Mouse (Mus musculus): Measurements from ENCODE around the gene Mmp21. TPM values are rescaled to one million over a fixed set of nuclear protein-coding genes. Genes with fewer than 3 reads are reported as not detected.
"Not testable (repeated sequence)": the region's sequence is repeated elsewhere in the genome, so short reads cannot be mapped to it uniquely, and the experiment has no call there.

The Mmp21 gene
- total RNA-seq (2021) = under 1 TPM in 1 of 2 experiments, not detected in 1; 0.14 TPM
- long read RNA-seq = 0 reads

DNA sequence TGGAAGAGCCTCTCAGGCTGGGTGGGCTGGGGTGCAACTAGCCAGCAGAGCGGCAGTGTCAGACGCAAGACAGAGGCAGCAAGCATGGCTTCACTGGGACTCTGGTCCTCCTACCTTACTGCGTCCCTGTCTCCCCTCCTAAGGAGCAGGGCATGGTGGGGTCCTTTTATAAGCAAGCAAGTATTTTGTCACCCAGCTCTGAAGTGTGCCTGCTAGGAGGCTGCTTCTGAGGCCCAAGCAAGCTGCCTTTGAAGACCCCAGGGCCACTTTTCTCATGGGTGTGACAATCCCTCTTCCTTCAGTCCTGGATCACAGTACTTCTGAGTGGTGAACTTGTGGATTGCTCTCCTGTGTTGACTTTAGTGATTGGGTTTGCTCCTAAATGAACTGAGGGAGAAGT lies at the start of gene Mmp21:
Mmp21 (minus strand) TSS at position 101 of the 400 bp plus-strand sequence.
- DNase-seq (ENCODE audit: low spot score in 2 of 2) = no peak

DNA sequence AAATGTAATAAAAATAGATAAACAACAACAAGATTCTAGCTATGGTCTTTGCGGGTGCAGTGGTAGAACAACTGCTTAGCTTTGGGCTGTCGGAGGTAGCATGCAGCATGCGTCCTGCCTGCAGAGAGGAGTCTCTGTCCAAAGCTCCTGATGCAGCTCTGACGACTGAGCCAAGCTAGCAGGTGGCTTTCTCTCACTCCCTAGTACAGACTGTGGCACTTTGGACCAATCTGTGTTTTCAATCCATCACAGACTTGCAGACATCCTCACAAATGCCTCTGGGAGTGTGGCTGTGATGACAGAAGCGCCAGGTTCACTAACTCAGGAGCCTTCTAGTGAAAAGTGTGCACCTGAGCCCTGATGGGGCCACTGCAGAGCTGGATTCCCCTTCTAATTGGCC lies 49.5 kb upstream of the Mmp21 start:
- DNase-seq (ENCODE audit: low spot score in 2 of 2) = no peak

DNA sequence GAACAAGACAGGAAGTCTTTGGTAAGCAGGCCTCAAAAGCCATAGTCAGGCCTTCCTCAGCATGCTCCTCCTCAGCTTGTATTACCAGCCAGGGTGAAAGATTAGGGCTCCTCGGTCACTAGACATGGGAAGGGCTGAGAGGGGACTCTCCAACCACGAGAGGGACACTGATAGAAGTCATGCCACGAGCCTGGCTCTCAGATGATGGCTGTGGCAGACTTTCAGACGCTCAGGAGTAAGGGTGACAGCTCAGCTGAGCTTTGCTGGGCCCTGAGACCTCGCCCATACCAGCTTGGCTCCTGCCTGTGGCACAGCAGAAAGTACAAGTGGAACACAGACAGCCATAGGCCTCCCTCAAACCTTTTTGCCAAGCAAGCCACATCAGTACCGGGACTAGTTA lies 47.2 kb upstream of the Mmp21 start:
- no peak for DNase-seq (ENCODE audit: low spot score in 2 of 2)

DNA sequence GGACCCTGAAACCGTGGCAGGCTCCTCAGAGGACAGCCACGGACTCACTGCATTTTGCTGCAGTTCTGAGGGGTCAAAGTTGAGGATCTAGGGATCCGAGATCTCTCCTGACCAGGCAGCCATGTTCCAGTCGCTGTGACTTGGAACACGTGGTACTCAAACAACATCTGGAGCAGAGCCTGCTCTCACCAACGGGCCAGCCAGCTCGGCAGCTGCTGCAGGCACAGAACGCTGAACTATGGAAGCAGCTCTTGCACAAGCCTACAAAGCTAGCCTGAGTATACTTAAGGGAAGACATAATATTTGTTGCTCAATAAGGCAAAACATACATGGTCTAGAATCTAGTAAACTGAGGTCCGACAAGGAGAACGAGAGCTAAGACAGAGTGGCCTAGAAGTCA lies 45.7 kb upstream of the Mmp21 start:
- DNase-seq (ENCODE audit: low spot score in 2 of 2) = no peak

DNA sequence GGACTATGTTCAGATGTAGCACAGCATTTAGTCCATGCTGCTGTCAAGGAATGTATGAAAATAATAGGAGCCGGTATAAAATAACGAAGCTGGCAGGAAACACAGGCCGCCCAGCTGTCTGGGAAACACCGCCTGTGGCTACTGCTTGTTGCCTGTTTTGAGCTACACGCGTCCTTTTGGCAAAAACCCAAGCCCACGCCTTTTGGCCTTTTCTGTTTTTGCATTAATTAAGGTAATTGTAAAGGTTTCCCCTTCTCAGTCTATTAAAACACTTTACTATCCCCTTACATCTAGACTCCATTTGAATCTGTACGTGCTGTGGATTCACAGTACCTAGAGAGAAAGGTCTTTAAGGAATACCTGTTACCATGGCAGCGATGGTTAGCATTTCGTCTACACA lies 45.0 kb upstream of the Mmp21 start:
- no peak for DNase-seq (ENCODE audit: low spot score in 2 of 2)

DNA sequence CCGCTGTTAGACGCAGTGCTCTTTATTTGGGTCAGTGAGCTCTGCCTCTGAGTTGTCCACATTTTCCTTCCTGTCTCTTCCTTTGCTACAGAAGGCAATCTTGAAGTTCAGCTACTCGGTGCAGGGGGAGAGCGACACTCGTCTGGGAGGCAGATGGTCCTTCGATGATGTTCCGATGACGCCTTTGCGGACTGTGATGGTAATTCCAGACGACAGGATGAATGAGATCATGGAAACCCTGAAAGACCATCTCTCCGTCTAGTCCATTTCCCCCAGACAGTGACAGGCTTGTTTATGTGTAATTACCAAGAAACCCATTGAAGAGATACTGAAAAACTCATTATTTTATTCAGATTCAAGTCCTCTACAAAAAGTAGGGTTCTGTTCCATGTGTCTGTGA lies 40.8 kb upstream of the Mmp21 start:
- no peak for DNase-seq (ENCODE audit: low spot score in 2 of 2)

DNA sequence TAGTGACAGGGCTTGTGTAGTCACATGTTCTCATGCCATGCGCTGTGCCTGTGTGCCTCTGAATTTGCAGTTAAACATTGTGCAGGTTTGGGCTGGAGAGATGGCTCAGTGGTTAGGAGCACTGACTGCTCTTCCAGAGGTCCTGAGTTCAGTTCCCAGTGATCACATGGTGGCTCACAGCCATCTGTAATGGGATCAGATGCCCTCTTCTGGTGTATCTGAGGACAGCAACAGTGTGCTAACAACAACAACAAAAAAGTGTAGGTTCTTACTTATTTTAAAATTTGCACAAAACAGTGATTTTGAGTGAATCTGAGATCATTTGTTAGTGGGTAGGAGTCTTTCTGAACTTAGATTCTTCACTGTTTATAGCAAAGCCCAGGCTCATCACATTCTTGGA lies 38.7 kb upstream of the Mmp21 start:
- DNase-seq (ENCODE audit: low spot score in 2 of 2) = no peak

DNA sequence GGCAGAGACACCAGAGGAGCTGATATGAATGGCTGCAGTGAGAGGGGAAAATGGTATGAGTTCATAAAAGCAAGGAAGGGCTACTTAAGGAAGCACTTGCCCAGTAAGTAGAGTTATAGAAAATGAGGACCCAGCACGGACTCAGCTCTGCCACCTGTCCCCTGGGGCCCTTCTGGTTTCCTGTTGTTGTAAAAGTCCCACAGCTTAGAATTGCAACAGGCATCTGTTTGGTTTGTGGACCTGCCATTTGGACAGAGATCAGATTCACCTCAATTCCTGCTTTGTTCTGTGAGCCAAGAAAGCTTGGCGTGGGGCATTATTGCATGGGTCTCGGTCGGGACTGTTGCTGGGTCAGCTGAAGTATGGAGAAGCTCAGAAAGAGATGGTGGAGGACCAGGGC lies 35.5 kb upstream of the Mmp21 start:
- no peak for DNase-seq (ENCODE audit: low spot score in 2 of 2)

DNA sequence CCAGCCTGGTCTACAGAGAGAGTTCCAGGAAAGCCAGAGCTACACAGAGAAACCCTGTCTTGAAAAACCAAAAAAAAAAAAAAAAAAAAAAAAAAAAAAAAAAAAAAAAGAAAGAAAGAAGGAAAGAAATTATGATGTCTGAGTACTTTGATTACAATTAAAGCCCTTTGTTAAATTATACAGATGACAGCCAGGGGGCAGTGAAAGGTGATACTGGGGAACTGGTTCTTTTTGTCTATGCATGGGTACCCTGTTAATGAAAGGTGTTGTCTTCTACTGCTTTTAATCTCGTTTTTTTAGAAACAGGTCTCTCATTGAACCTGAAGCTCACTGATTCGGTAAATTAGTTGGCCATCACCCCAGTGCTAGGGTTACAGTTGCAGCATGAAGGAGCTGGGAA lies 27.4 kb upstream of the Mmp21 start:
- DNase-seq (ENCODE audit: low spot score in 2 of 2) = no peak

DNA sequence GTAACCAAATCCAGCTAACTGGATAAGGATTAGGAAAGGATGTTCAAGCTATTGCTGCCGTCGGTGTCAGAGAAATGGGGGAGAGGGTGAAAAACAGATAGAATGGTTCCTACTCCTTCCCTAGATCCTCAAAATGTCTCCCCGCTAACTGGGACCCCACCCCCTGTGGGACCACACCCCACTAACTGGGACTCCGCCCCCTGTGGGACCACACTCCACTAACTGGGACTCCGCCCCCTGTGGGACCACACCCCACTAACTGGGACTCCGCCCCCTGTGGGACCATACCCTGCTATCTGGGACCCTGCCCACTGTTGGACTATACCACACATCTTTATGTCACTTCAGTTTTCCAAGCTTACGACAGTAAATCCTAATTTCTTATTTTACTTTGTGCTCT lies 24.0 kb upstream of the Mmp21 start:
- no peak for DNase-seq (ENCODE audit: low spot score in 2 of 2)

DNA sequence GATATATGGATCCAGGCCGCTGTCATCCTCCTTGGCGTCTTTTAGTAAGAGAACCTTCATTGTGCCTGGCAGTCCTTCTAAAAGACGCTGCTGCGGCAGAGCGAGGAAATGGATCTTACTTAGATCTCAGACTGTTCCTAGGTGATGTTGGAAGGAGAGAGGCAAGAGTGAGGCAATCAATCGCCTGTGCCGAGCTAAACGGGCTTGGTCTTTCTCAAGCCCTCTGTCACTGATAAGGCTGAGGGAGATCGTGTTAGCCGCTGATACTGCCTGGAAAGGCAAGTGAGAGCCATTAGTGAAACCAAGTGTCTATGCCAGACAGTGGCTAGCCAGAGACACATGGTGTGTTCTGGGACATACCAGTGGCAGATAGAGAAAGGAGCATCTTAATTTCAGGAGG lies 22.5 kb upstream of the Mmp21 start:
- DNase-seq (ENCODE audit: low spot score in 2 of 2) = no peak

DNA sequence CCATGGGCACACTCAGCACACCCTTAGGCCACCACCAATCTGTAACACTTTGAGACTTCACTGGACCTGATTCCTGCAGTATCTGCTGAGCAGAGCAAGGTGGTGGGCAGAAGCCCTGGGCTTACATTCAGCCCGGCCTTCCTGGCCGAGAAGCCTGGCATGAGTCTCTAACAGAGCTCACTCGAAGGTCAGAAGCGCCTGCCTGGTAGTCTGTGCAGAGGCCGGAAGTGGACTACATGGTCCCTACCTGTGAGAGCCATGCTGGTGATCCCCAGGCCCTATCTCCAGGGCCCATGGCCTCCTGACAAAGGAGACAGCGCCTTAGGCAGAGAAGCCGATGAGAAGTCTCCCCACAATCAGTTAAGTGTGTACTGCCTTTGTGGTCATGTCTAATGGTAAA lies 21.5 kb upstream of the Mmp21 start:
- DNase-seq (ENCODE audit: low spot score in 2 of 2) = no peak

DNA sequence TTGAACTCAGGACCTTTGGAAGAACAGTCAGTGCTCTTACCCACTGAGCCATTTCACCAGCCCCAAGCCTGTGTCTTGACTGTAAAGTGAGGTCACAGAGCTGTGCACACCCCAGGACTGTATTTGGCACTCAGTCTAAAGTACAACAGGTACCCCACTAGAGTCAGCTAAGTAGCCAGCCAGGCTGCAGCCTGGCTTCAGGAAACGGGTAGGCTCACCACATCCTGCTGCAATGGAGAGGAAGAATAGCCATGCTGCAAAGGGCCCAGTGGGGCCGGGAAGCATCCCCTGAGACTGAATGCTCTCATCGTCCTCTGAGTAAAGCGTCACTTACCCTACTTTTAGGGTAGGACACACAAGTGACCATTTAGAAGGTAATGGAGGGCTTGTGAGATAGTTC lies 20.0 kb upstream of the Mmp21 start:
- no peak for DNase-seq (ENCODE audit: low spot score in 2 of 2)

DNA sequence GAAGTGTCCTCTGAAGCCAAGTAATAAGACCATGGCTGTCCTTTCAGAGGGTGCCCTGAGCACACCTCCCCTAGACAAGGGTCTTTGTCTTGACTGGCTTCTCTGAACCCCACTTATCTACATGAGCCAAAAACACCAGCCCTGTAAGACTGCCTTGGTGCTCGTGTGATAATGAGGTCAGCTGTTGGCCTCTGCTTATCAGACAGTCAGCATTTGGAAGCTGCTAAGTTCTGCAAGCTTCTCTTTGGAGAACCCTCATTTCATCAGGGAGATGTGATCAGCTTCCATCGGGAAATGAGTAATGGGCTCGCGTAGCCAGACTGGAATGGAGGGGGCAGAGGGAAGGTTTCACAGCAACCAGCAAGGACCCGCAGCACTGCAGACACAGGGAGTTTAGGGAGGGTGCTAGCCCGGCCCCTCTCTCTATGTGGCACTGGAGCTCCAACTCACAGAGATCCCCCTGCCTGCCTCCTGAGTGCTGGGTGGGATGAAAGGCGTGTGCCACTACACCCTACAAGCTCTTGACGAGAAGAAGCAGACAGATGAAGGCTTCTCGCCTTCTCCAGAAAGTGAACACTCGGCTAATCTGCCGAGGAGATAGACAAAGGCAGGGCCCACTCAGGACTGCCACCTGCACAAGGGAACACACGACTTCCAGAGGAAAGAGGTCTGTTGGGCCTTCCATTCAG lies 18.3 kb upstream of the Mmp21 start:
- no peak for DNase-seq (ENCODE audit: low spot score in 2 of 2)

DNA sequence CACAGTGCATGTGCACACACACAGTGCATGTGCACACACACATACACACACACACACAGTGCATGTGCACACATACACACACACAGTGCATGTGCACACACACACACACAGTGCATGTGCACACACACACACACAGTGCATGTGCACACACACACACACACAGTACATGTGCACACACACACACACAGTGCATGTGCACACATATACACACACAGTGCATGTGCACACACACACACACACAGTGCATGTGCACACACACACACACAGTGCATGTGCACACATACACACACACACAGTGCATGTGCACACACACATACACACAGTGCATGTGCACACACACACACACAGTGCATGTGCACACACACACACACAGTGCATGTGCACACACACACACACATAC lies 5.8 kb upstream of the Mmp21 start:
- DNase-seq (ENCODE audit: low spot score in 2 of 2) = not testable (repeated sequence)

DNA sequence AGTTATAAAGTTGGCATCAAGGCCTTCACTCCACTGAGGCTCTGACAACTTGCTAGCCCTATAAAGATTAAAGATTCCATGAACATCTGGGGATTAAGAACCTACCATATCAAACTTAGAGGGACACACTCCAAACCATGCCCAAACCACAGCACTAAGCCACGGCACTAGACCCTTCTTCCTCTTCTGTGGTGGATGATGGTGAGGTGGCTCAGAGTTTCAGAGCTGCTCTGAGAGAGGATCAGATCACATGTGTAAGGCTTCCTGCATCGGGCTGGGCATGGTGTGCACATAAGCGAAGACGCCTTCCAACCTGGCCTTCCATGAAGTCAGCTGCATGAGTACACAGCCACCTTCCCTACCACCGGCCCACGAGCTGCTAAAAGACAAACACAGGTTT lies 4.8 kb upstream of the Mmp21 start:
- DNase-seq (ENCODE audit: low spot score in 2 of 2) = no peak

DNA sequence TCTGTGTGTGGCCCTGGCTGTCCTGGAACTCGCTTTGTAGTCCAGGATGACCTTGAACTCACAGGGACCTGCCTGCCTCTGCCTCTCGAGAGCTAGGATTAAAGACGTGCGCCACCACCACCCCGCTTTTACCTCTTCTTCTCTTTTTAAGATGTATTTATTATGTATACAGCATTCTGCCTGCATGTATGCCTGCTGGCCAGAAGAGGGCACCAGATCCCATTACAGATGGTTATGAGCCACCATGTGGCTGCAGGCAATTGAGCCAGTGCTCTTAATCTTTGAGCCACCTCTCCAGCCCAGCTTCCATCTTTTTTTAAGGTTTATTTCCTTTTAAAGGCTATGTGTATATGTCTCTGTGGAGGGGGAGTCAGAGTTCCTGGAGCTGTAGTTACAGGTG lies 4.2 kb upstream of the Mmp21 start:
- no peak for DNase-seq (ENCODE audit: low spot score in 2 of 2)

DNA sequence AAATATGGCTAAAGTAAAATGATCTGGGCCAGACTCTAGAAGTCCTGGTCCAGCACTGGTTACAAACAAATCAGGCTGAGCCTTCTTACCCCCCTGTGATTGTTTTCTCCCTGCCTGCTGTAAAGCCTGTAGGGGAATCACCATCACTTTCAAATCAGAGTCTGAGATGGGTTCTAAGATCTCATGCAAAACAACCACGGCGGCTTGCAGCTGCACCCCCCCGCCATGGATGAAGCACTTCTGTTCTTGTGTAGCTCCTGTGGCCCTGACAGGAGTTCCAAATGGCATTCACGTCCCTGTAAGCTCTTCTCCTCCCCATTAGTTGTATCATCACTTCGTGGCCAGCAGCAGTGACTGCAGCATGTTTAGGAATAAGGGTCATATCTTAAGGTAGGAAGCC lies 3.8 kb upstream of the Mmp21 start:
- no peak for DNase-seq (ENCODE audit: low spot score in 2 of 2)

DNA sequence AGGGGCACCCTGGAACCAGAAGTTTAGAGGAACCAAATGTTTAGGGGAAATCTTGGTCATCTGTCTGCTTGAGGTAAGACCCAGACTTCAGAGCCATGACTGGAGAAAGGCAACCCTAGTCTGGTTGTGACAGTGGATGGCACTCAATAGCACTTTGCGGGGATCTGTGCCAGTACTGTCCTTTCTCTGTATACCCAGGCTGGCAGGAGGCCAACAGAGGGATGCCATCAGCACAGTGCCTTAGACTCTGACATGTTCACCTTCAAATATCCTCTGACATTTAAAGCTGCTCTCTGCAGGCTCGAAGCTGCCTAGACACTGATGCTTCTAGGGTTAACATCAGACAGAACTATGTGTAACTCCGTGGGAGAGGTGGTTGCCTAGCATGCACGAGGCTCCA lies 422 bp downstream of the Mmp21 start:
- DNase-seq (ENCODE audit: low spot score in 2 of 2) = no peak

DNA sequence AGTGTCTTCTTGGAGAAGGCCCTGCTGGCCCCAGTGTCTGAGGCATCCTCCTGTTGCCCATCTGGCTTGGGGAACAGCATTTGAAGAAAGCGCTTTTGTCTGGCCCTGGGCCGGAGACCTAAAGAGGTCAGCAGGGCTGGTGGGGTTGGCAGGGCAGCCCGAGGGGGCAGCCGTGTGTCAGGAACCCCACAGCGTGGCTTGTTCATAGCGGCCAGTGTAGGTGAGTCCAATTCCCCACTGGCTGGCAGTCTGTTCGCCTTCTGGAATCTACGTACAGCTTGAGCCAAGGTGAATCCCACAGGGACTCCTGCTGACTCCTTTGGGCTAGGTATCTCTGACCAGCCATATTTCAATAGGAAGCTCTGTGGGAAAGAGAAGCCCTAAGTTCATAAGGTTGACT lies 1.1 kb downstream of the Mmp21 start:
- no peak for DNase-seq (ENCODE audit: low spot score in 2 of 2)

DNA sequence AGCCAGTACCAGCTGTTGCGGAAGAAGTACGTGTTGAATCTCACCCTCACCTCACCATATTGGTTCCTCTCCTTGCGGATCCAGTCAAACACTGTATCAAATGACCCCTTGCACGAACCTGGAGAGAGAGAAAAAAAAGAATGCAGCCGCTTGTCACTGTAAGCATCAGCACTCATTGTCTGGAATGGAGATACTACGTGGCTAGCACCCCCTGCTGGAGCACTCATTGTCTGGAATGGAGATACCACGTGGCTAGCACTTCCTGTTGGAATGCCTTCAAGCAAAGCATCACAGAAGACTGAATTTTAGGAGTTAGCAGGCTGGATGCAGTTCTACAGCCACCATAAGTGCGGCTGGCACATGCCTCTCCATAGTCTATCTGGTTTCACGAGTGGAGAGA lies 3.9 kb downstream of the Mmp21 start:
- DNase-seq (ENCODE audit: low spot score in 2 of 2) = no peak

DNA sequence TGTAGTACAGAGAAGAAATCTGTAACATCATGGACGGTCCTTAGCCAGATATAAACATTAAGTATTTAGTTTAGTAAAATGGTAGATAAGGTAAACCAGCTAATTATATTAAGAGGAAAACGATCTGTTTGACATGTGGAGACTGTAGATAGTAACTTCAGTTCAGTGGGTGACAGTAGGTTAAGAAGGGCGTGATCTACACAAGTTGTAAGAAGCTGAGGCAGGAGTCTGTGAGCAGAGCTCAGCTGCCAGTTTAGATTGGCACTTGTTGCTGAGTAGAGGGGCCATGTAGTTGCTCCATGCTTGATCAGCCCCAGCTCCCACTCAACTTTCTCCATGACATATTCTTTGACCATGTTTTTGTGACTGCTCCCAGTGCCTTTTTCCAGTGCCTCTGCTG lies 9.0 kb downstream of the Mmp21 start:
- no peak for DNase-seq (ENCODE audit: low spot score in 2 of 2)

DNA sequence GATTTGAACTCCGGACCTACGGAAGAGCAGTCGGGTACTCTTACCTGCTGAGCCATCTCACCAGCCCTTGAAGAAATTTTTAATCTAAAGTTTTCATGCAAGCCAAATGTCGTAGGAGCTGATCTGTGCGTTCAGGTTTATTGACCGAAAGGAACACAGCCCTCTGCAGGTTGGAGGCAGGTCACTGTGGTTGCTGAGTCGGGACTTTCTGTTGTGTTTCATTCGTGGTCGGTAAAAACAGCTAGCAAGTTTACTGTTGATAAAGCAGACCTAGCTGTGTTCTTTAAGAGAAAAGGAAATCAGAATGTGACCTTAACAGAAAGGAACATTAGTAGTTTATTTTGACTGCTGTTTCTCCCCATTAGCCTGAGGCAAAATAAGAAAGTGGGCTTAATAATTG lies 9.9 kb downstream of the Mmp21 start:
- DNase-seq (ENCODE audit: low spot score in 2 of 2) = no peak

DNA sequence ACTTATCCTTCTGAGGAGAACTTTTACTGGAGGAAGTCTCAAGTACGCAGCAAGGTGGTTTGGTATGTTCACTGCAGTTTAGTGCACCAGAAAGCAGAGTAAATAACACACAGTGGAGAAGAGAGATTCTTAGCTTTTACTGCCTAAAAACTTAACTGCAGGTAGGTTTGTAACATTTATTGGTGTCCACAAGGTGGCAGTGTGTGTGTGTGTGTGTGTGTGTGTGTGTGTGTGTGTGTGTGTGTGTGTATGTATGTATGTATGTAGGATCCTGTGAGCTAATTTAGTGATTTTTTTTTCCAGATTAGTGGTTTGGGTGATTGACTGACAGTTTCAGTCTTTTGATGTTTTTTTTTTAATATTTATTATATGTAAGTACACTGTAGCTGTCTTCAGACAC lies 10.8 kb downstream of the Mmp21 start:
- DNase-seq (ENCODE audit: low spot score in 2 of 2) = no peak
